Mouse (Mus musculus): ENCODE data around the gene Pitx3.
"Not testable (repeated sequence)": the region's sequence is repeated elsewhere in the genome, so short reads cannot be mapped to it uniquely, and the experiment has no call there.

Gene Pitx3

GRCm38 (mm10) chr19:46147511-46148371, at the start of gene Pitx3:
TSS of gene Pitx3 (minus strand) at chr19:46148326.
- DNase-seq (ENCODE audit: low read depth, low spot score) = no peak

GRCm38 (mm10) chr19:46187203-46187602, 39.1 kb upstream of the Pitx3 start:
- no peak for DNase-seq (ENCODE audit: low read depth, low spot score)

GRCm38 (mm10) chr19:46186611-46187010, 38.5 kb upstream of the Pitx3 start:
- no peak for DNase-seq (ENCODE audit: low read depth, low spot score)

- no peak for DNase-seq (ENCODE audit: low read depth, low spot score)
These were observed 34.1 kb upstream of the Pitx3 start for GRCm38 (mm10) chr19:46182241-46182640.

- no peak for DNase-seq (ENCODE audit: low read depth, low spot score)
These were observed 32.1 kb upstream of the Pitx3 start for GRCm38 (mm10) chr19:46180274-46180673.

- no peak for DNase-seq (ENCODE audit: low read depth, low spot score)
These were observed 28.9 kb upstream of the Pitx3 start for GRCm38 (mm10) chr19:46177046-46177445.

GRCm38 (mm10) chr19:46175173-46175572, 27.0 kb upstream of the Pitx3 start:
- no peak for DNase-seq (ENCODE audit: low read depth, low spot score)

GRCm38 (mm10) chr19:46172541-46172940, 24.4 kb upstream of the Pitx3 start:
- no peak for DNase-seq (ENCODE audit: low read depth, low spot score)

- no peak for DNase-seq (ENCODE audit: low read depth, low spot score)
These were observed 21.8 kb upstream of the Pitx3 start for GRCm38 (mm10) chr19:46169913-46170312.

GRCm38 (mm10) chr19:46169396-46169795, 21.3 kb upstream of the Pitx3 start:
- DNase-seq (ENCODE audit: low read depth, low spot score) = no peak

GRCm38 (mm10) chr19:46167169-46167568, 19.0 kb upstream of the Pitx3 start:
- DNase-seq (ENCODE audit: low read depth, low spot score) = not testable (repeated sequence)

GRCm38 (mm10) chr19:46165950-46166349, 17.8 kb upstream of the Pitx3 start:
- no peak for DNase-seq (ENCODE audit: low read depth, low spot score)

GRCm38 (mm10) chr19:46152127-46152803, 4.1 kb upstream of the Pitx3 start, which contains the start of gene Gbf1:
TSS of gene Gbf1 (plus strand) at chr19:46152509.
- DNase-seq (ENCODE audit: low read depth, low spot score) = peak; percentile 100

- DNase-seq (ENCODE audit: low read depth, low spot score) = no peak
These were observed 965 bp upstream of the Pitx3 start for GRCm38 (mm10) chr19:46149091-46149490.

- DNase-seq (ENCODE audit: low read depth, low spot score) = no peak
These were observed 240 bp upstream of the Pitx3 start for GRCm38 (mm10) chr19:46148372-46148760.

- no peak for DNase-seq (ENCODE audit: low read depth, low spot score)
These were observed 7.0 kb downstream of the Pitx3 start for GRCm38 (mm10) chr19:46141091-46141490.

- no peak for DNase-seq (ENCODE audit: low read depth, low spot score)
These were observed 7.8 kb downstream of the Pitx3 start for GRCm38 (mm10) chr19:46140324-46140723.

GRCm38 (mm10) chr19:46136639-46137580, 11.2 kb downstream of the Pitx3 start:
- DNase-seq (ENCODE audit: low read depth, low spot score) = no peak

GRCm38 (mm10) chr19:46135789-46136638, 12.1 kb downstream of the Pitx3 start:
- DNase-seq (ENCODE audit: low read depth, low spot score) = no peak

GRCm38 (mm10) chr19:46135297-46135696, 12.8 kb downstream of the Pitx3 start:
- peak; percentile 56 for DNase-seq (ENCODE audit: low read depth, low spot score)

- no peak for DNase-seq (ENCODE audit: low read depth, low spot score)
These were observed 15.5 kb downstream of the Pitx3 start for GRCm38 (mm10) chr19:46132577-46132976.
